ENCODE assay signal across 8 mouse cellular contexts in the genomic region with DNA sequence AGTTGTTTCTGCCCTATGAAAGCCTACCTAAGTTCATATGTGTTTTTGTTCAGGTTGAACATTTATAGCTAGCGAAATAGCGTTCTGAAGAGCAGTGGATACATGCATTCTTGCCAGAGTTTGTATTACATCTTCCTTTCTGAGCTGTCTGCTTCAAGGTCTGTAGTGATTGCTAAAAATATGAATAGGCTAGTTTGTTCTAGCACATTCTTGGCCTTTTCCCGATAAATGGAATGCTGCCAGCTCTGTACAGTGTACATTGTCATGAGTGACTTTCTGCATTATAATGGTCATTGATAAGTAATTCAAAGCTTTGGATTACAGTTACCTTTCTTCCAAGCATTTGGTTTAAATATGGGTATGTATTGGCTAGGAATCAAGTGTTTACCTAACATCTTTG. TPM values are rescaled to one million over a fixed set of nuclear protein-coding genes. Genes with fewer than 3 reads are reported as not detected.
DNase-seq lines count a peak whose midpoint lies in the region; ATAC-seq lines count a peak whose summit lies in the region.

No protein-coding gene starts in this region.

- no peak overlapping the region for H3K27ac ChIP-seq in embryonic facial prominence, embryonic 15.5 days (replicated peaks)
- no peak overlapping the region for H3K27ac ChIP-seq in limb, embryonic 15.5 days

- peak; percentile 43 for DNase-seq in 3T3-L1 (ENCODE audit: low read depth, low spot score)
- DNase-seq in layer of hippocampus, postnatal 14 days (ENCODE audit: low spot score in 2 of 2), result no peak
- no peak for DNase-seq in left cerebral cortex, postnatal 14 days (ENCODE audit: low spot score in 2 of 2)

- ATAC-seq in erythroblast, adult 5-6 weeks (replicated peaks; ENCODE audit: low FRiP score, poor library complexity, severe bottlenecking), result no peak
- no peak for ATAC-seq in embryonic facial prominence, embryonic 15.5 days (ENCODE audit: insufficient number of reproducible peaks, low FRiP score, low TSS enrichment, low read depth)
- ATAC-seq in limb, embryonic 15.5 days (ENCODE audit: insufficient number of reproducible peaks, low FRiP score, low TSS enrichment, low read depth), result no peak
- no peak for ATAC-seq in megakaryocyte progenitor cell, adult 5-6 weeks (replicated peaks; ENCODE audit: poor library complexity)

- H3K36me3 ChIP-seq in erythroblast, embryonic 14.5 days (ENCODE audit: control insufficient read depth), result peaks cover 42% of the 10 kb centered on the region
- H3K36me3 ChIP-seq in embryonic facial prominence, embryonic 15.5 days, result peaks cover 26% of the 10 kb centered on the region
- peaks cover 37% of the 10 kb centered on the region for H3K36me3 ChIP-seq in limb, embryonic 15.5 days

- peak overlapping the region; percentile 86 for H3K4me3 ChIP-seq in erythroblast, embryonic 14.5 days (replicated peaks)
- H3K4me3 ChIP-seq in embryonic facial prominence, embryonic 15.5 days (replicated peaks), result peak overlapping the region; percentile 75
- H3K4me3 ChIP-seq in limb, embryonic 15.5 days, result peak overlapping the region; percentile 72

- peaks cover 53% of the 10 kb centered on the region for H3K4me1 ChIP-seq in erythroblast, embryonic 14.5 days (ENCODE audit: control insufficient read depth)
- peaks cover 10% of the 10 kb centered on the region for H3K4me1 ChIP-seq in embryonic facial prominence, embryonic 15.5 days
- peaks cover 6% of the 10 kb centered on the region for H3K4me1 ChIP-seq in limb, embryonic 15.5 days

- peak overlapping the region; percentile 98 for H3K4me2 ChIP-seq in embryonic facial prominence, embryonic 15.5 days (replicated peaks)
- peak overlapping the region; percentile 97 for H3K4me2 ChIP-seq in limb, embryonic 15.5 days

- H3K9me3 ChIP-seq in erythroblast, embryonic 14.5 days (ENCODE audit: control insufficient read depth, low read length), result peaks cover 9% of the 10 kb centered on the region
- no peaks in the 10 kb centered on the region for H3K9me3 ChIP-seq in embryonic facial prominence, embryonic 15.5 days (replicated peaks)
- no peaks in the 10 kb centered on the region for H3K9me3 ChIP-seq in limb, embryonic 15.5 days

- H3K9ac ChIP-seq in embryonic facial prominence, embryonic 15.5 days, result peak overlapping the region; percentile 1; the same call in 1 of the 2 replicates
- H3K9ac ChIP-seq in limb, embryonic 15.5 days, result no peak overlapping the region

- intact Hi-C loops in left cerebral cortex, postnatal 14 days (cut with DNase I), result loop anchor here (5.0 kb wide), 1 partner anchor 106 kb away; a partner anchor contains a TSS

- H3K27me3 ChIP-seq in erythroblast, embryonic 14.5 days (ENCODE audit: control insufficient read depth), result no peaks in the 10 kb centered on the region
- H3K27me3 ChIP-seq in embryonic facial prominence, embryonic 15.5 days, result peaks cover 30% of the 10 kb centered on the region
- H3K27me3 ChIP-seq in limb, embryonic 15.5 days, result peaks cover 33% of the 10 kb centered on the region

- 4% methylated on average over 3 of the region's 3 CpGs for WGBS in embryonic facial prominence, embryonic 15.5 days
- WGBS in limb, embryonic 15.5 days, result 3% methylated on average over 3 of the region's 3 CpGs

RNA-seq across cellular contexts. Expression of a gene that starts 0.6 kb away (rescaled TPM):
- 0.01 TPM in 2 replicates for polyA plus RNA-seq in erythroblast, embryonic 14.5 days (2012)
- total RNA-seq in erythroblast, adult 5-6 weeks (2015; ENCODE audit: low replicate concordance), result 6.9 and 7.1 TPM in 2 replicates
- 8.9 and 9.0 TPM in 2 replicates for total RNA-seq in erythroblast, adult 5-6 weeks (2017; ENCODE audit: low replicate concordance)
- polyA plus RNA-seq in embryonic facial prominence, embryonic 15.5 days (2015; fragmentation: Nextera tagmentation; extraction: Ambion mirVana), result 28.6 and 35.7 TPM in 2 replicates
- 32.6 and 35.6 TPM in 2 replicates for polyA plus RNA-seq in limb, embryonic 15.5 days (2015; fragmentation: Nextera tagmentation; extraction: Ambion mirVana)
- 10 to 100 TPM; 28.4 to 34.9 TPM for total RNA-seq in layer of hippocampus, postnatal 14 days (2021)
- 10 to 100 TPM; 28.1 to 32.6 TPM for total RNA-seq in left cerebral cortex, postnatal 14 days (2021)
- total RNA-seq in megakaryocyte progenitor cell, adult 5-6 weeks (2015), result 11.2 and 11.8 TPM in 2 replicates
- 11.4 and 15.4 TPM in 2 replicates for total RNA-seq in megakaryocyte progenitor cell, adult 5-6 weeks (2017)

RNA-seq across cellular contexts. Expression of a gene that starts 1.0 kb away (rescaled TPM):
- polyA plus RNA-seq in erythroblast, embryonic 14.5 days (2012), result 0.38 and 0.42 TPM in 2 replicates
- total RNA-seq in erythroblast, adult 5-6 weeks (2015; ENCODE audit: low replicate concordance), result 0.96 and 3.6 TPM in 2 replicates
- total RNA-seq in erythroblast, adult 5-6 weeks (2017; ENCODE audit: low replicate concordance), result 4.0 and 4.3 TPM in 2 replicates
- polyA plus RNA-seq in embryonic facial prominence, embryonic 15.5 days (2015; fragmentation: Nextera tagmentation; extraction: Ambion mirVana), result 0.43 and 0.76 TPM in 2 replicates
- 0.27 and 0.29 TPM in 2 replicates for polyA plus RNA-seq in limb, embryonic 15.5 days (2015; fragmentation: Nextera tagmentation; extraction: Ambion mirVana)
- 1 to 10 TPM; 4.7 to 5.0 TPM for total RNA-seq in layer of hippocampus, postnatal 14 days (2021)
- total RNA-seq in left cerebral cortex, postnatal 14 days (2021), result 1 to 10 TPM; 2.5 to 2.9 TPM
- total RNA-seq in megakaryocyte progenitor cell, adult 5-6 weeks (2015), result 3.6 and 5.1 TPM in 2 replicates
- 2.1 and 3.9 TPM in 2 replicates for total RNA-seq in megakaryocyte progenitor cell, adult 5-6 weeks (2017)
